Mouse (Mus musculus) heart, embryonic 14.5 days (tissue): ENCODE measurements around the gene Qser1. TPM values are rescaled to one million over a fixed set of nuclear protein-coding genes. Genes with fewer than 3 reads are reported as not detected.

Experiments used
- ATAC-seq: fragments of 200-750 bp; cut with Nextera tagmentation; 2 replicates; pipeline ENCODE4 v1.8.0; 2017; ENCODE audit warnings: low read depth, moderate TSS enrichment; ENCODE audit not compliant: insufficient number of reproducible peaks, insufficient read depth, low FRiP score
- H3K27ac ChIP-seq, 2 experiments: fragments of 200-500 bp in 1 of 2; fragments of 300-500 bp in 1 of 2; sonication (generic) in 1 of 2; replicated peaks in 1 of 2; 2 replicates each; pipeline ENCODE4 v1.5.1; 2012 to 2014; ENCODE audit warnings: low read depth in 2 of 2, low read length in 2 of 2, control low read depth in 1 of 2, mild to moderate bottlenecking in 1 of 2, mixed read lengths in 1 of 2; ENCODE audit not compliant: control insufficient read depth in 1 of 2, insufficient read depth in 1 of 2
- H3K27me3 ChIP-seq: fragments of 300-500 bp; sonication (generic); 2 replicates; pipeline ENCODE4 v1.6.1; 2014; ENCODE audit warnings: mild to moderate bottlenecking, low read length, control low read depth; ENCODE audit not compliant: control insufficient read depth, insufficient read depth
- H3K36me3 ChIP-seq: fragments of 300-500 bp; sonication (generic); 2 replicates; pipeline ENCODE4 v1.6.1; 2014; ENCODE audit warnings: mild to moderate bottlenecking, control low read depth, low read length, mixed read lengths; ENCODE audit not compliant: control insufficient read depth, insufficient read depth
- H3K4me1 ChIP-seq, 2 experiments: fragments of 200-500 bp in 1 of 2; fragments of 300-500 bp in 1 of 2; sonication (generic) in 1 of 2; 2 replicates each; pipeline ENCODE4 v1.6.1; 2012 to 2014; ENCODE audit warnings: low read length in 2 of 2, control low read depth in 1 of 2, mixed read lengths in 1 of 2; ENCODE audit not compliant: control insufficient read depth in 2 of 2, insufficient read depth in 2 of 2
- H3K4me2 ChIP-seq: fragments of 300-500 bp; sonication (generic); 2 replicates; pipeline ENCODE4 v1.6.1; 2014; ENCODE audit warnings: mild to moderate bottlenecking, low read length
- H3K4me3 ChIP-seq, 2 experiments: fragments of 200-500 bp in 1 of 2; fragments of 300-500 bp in 1 of 2; sonication (generic) in 1 of 2; 2 replicates each; pipeline ENCODE4 v1.5.1; 2012 to 2014; ENCODE audit warnings: low read length in 2 of 2, mild to moderate bottlenecking in 2 of 2, control low read depth in 1 of 2, low read depth in 1 of 2, moderate library complexity in 1 of 2; ENCODE audit not compliant: control insufficient read depth in 1 of 2, insufficient read depth in 1 of 2
- H3K9ac ChIP-seq: fragments of 300-500 bp; sonication (generic); 2 replicates; pipeline ENCODE4 v1.6.1; 2014; ENCODE audit warnings: mild to moderate bottlenecking, low read length
- H3K9me3 ChIP-seq: fragments of 300-500 bp; sonication (generic); 2 replicates; pipeline ENCODE4 v1.6.1; 2016; ENCODE audit warnings: low read length, control low read depth; ENCODE audit not compliant: control insufficient read depth
- WGBS: fragments of 180-500 bp; shearing (Covaris S2); extraction: QIAGEN DNeasy Blood & Tissue Kit; methylation state at CpG from one replicate; pipeline ENCODE4 v1.1.7; 2014; 5-methylcytosine and 5-hydroxymethylcytosine counted together
- polyA plus RNA-seq: library from polyadenylated mRNA; unstranded; fragments of >200 nt; fragmentation: Nextera tagmentation; extraction: Ambion mirVana; gene quantifications from 2 replicates; pipeline ENCODE4 v1.2.1, GENCODE M21; 2014

Qser1 gene
- polyA plus RNA-seq, 1 experiment from 2014 or later: 11.9 TPM

GRCm38 (mm10) chr2:104817555-104818330, 1.2 kb upstream of the Qser1 start:
- H3K27ac ChIP-seq: peak overlapping the region; percentile 92 to 95
- H3K27me3 ChIP-seq: no peaks in the 10 kb centered on the region
- H3K9ac ChIP-seq: peak overlapping the region; percentile 99
- no peaks in the 10 kb centered on the region for H3K9me3 ChIP-seq
- H3K4me3 ChIP-seq: peak overlapping the region; percentile 78 to 86; a peak in 3 of 4 replicates
- H3K4me2 ChIP-seq: peak overlapping the region; percentile 79
- 2% methylated on average over 15 of the region's 15 CpGs for WGBS
- no peak for ATAC-seq
- H3K36me3 ChIP-seq: no peaks in the 10 kb centered on the region
- H3K4me1 ChIP-seq: peaks cover 0 to 21% of the 10 kb centered on the region in 2 experiments; a peak in 1 of 4 replicates

GRCm38 (mm10) chr2:104816866-104817439, 393 bp upstream of the Qser1 start:
- Histone ChIP-seq H3K9me3 (no peaks in the 10 kb centered on the region), H3K36me3 (no peaks in the 10 kb centered on the region), H3K4me2 (peak overlapping the region; percentile 79), H3K27me3 (no peaks in the 10 kb centered on the region), H3K27ac (peak overlapping the region; percentile 92 to 95), H3K4me3 (peak overlapping the region; percentile 78 to 86), H3K4me1 (peaks cover 0 to 22% of the 10 kb centered on the region in 2 experiments; a peak in 1 of 4 replicates), H3K9ac (peak overlapping the region; percentile 99)
- ATAC-seq: peak; percentile 92
- WGBS: under 1% methylated on average over 50 of the region's 51 CpGs

- H3K4me3 ChIP-seq: peak overlapping the region; percentile 78 to 86
- H3K27ac ChIP-seq: peak overlapping the region; percentile 84 to 95
- WGBS: 1% methylated on average over 33 of the region's 33 CpGs
- no peaks in the 10 kb centered on the region for H3K36me3 ChIP-seq
- H3K9me3 ChIP-seq: no peaks in the 10 kb centered on the region
- H3K4me2 ChIP-seq: peak overlapping the region; percentile 79
- H3K4me1 ChIP-seq: peaks cover 0 to 22% of the 10 kb centered on the region in 2 experiments; a peak in 1 of 4 replicates
- peak overlapping the region; percentile 99 for H3K9ac ChIP-seq
- H3K27me3 ChIP-seq: no peaks in the 10 kb centered on the region
- peak; percentile 13; the same call in 1 of the 2 replicates for ATAC-seq
Measured at GRCm38 (mm10) chr2:104815561-104816370, 794 bp downstream of the Qser1 start.

GRCm38 (mm10) chr2:104814181-104814951, 2.2 kb downstream of the Qser1 start:
- peaks cover 0 to 27% of the 10 kb centered on the region in 2 experiments; a peak in 2 of 4 replicates for H3K4me1 ChIP-seq
- H3K4me3 ChIP-seq: no peak overlapping the region
- H3K36me3 ChIP-seq: 0 out of 2 replicates have a peak, but pooled peaks cover 2% of the 10 kb centered on the region
- peak overlapping the region; percentile 79; the same call in 1 of the 2 replicates for H3K4me2 ChIP-seq
- no peak for ATAC-seq
- WGBS: 63% methylated on average over 5 of the region's 5 CpGs
- H3K27ac ChIP-seq: 0 out of 4 replicates have a peak overlapping the region, but pooled peaks of 1 of the 2 experiments have one; percentile 14
- no peaks in the 10 kb centered on the region for H3K27me3 ChIP-seq
- H3K9me3 ChIP-seq: no peaks in the 10 kb centered on the region
- no peak overlapping the region for H3K9ac ChIP-seq

GRCm38 (mm10) chr2:104805435-104805834, 11.1 kb downstream of the Qser1 start:
- Histone ChIP-seq H3K4me1 (peaks cover 0 to 4% of the 10 kb centered on the region in 2 experiments; a peak in 2 of 4 replicates), H3K4me2 (no peak overlapping the region), H3K27me3 (no peaks in the 10 kb centered on the region), H3K36me3 (0 out of 2 replicates have a peak, but pooled peaks cover 2% of the 10 kb centered on the region), H3K9me3 (no peaks in the 10 kb centered on the region), H3K4me3 (no peak overlapping the region), H3K9ac (no peak overlapping the region), H3K27ac (no peak overlapping the region)
- no peak for ATAC-seq
- 60% methylated on average over 1 of the region's 1 CpGs for WGBS

GRCm38 (mm10) chr2:104774763-104775162, 41.8 kb downstream of the Qser1 start:
- H3K4me2 ChIP-seq: no peak overlapping the region
- H3K9ac ChIP-seq: no peak overlapping the region
- H3K4me1 ChIP-seq: no peaks in the 10 kb centered on the region
- H3K9me3 ChIP-seq: no peaks in the 10 kb centered on the region
- H3K27me3 ChIP-seq: no peaks in the 10 kb centered on the region
- 94% methylated on average over 1 of the region's 1 CpGs for WGBS
- peaks cover 73% of the 10 kb centered on the region for H3K36me3 ChIP-seq
- H3K27ac ChIP-seq: no peak overlapping the region
- ATAC-seq: no peak
- H3K4me3 ChIP-seq: no peak overlapping the region
